24 mouse cellular contexts compared by ENCODE assay signal in the genomic region with DNA sequence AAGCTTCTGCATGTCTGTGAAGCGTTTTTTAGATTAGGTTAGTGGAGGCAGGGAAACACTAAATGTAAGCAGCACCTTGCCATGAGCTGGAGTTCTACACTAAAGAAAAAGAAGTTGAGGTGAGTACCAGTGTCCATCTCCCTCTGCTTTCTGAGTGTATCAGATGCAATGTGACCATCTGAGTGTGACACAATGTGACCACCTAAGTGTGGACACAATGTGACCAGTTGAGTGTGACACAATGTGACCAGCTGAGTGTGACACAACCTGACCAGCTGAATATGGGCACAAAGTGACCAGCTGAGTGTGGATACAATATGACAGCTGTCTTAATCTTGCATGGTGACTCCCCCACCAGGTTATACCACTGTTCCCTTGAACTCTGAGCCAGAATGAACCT.
"Had no signal": no experiment of that assay in that cellular context is flagged by ENCODE, and none has a peak within 500 bp of the region (broad histone marks: within the 10 kb centered on the region; RNA-seq: fewer than 3 reads in every experiment).

No protein-coding gene starts in this region.

- H3K27ac ChIP-seq: gastrocnemius, adult 2 months; heart, embryonic 10.5 days; hindbrain, embryonic 10.5 days; hindbrain, embryonic 12.5 days; hindbrain, embryonic 14.5 days; intestine, embryonic 15.5 days; layer of hippocampus, adult 2 months; left cerebral cortex, adult 2 months; limb, embryonic 10.5 days; limb, embryonic 12.5 days had no signal

- H3K4me3 ChIP-seq: gastrocnemius, adult 2 months; heart, embryonic 10.5 days; heart, embryonic 12.5 days; hindbrain, embryonic 10.5 days; hindbrain, embryonic 12.5 days; intestine, embryonic 15.5 days; layer of hippocampus, adult 2 months; left cerebral cortex, adult 2 months; limb, embryonic 10.5 days; limb, embryonic 12.5 days had no signal

- H3K36me3 ChIP-seq: heart, embryonic 10.5 days; heart, embryonic 12.5 days; hindbrain, embryonic 10.5 days; hindbrain, embryonic 12.5 days; intestine, embryonic 15.5 days; limb, embryonic 10.5 days; limb, embryonic 12.5 days had no signal

- ATAC-seq: hindbrain, embryonic 16.5 days; inflammation-experienced regulatory T-cells, adult 6 months; intestine, embryonic 15.5 days; intestine, postnatal 0 days had no signal

- DNase-seq: gastrocnemius, adult 2 months; gastrocnemius, postnatal 10 days; gastrocnemius, postnatal 25 days; heart, postnatal 10 days; heart, postnatal 4 days; kidney, adult 18-20 months; kidney, adult 8-10 months; kidney, postnatal 10 days; kidney, postnatal 25 days; kidney, postnatal 4 days; liver had no signal

- H3K4me1 ChIP-seq: heart, embryonic 10.5 days; heart, embryonic 12.5 days; hindbrain, embryonic 10.5 days; hindbrain, embryonic 12.5 days; intestine, embryonic 15.5 days; limb, embryonic 10.5 days; limb, embryonic 12.5 days had no signal

- H3K27me3 ChIP-seq: heart, embryonic 12.5 days; hindbrain, embryonic 12.5 days; intestine, embryonic 15.5 days; limb, embryonic 12.5 days had no signal
